Mouse (Mus musculus): ENCODE measurements around the gene Aqp11.

Aqp11 gene

GRCm38 (mm10) chr7:97737638-97738456 lies at the start of gene Aqp11:
Aqp11 (minus strand) TSS chr7:97738289.
- peak; percentile 84 for DNase-seq (ENCODE audit: low spot score in 2 of 2)

GRCm38 (mm10) chr7:97783523-97783922 lies 45.4 kb upstream of the Aqp11 start:
- DNase-seq (ENCODE audit: low spot score in 2 of 2) = no peak

GRCm38 (mm10) chr7:97781496-97781895 lies 43.4 kb upstream of the Aqp11 start:
- DNase-seq (ENCODE audit: low spot score in 2 of 2) = no peak

- DNase-seq (ENCODE audit: low spot score in 2 of 2) = no peak
Observed at GRCm38 (mm10) chr7:97780815-97781214, 42.7 kb upstream of the Aqp11 start.

GRCm38 (mm10) chr7:97780222-97780621 lies 42.1 kb upstream of the Aqp11 start:
- no peak for DNase-seq (ENCODE audit: low spot score in 2 of 2)

GRCm38 (mm10) chr7:97777191-97777590 lies 39.1 kb upstream of the Aqp11 start:
- peak in 1 of 2 experiments; percentile 25 for DNase-seq (ENCODE audit: low spot score in 2 of 2)

GRCm38 (mm10) chr7:97775923-97776322 lies 37.8 kb upstream of the Aqp11 start:
- DNase-seq (ENCODE audit: low spot score in 2 of 2) = no peak

GRCm38 (mm10) chr7:97775380-97775779 lies 37.3 kb upstream of the Aqp11 start:
- no peak for DNase-seq (ENCODE audit: low spot score in 2 of 2)

- DNase-seq (ENCODE audit: low spot score in 2 of 2) = no peak
Observed at GRCm38 (mm10) chr7:97770841-97771620, 32.9 kb upstream of the Aqp11 start.

- no peak for DNase-seq (ENCODE audit: low spot score in 2 of 2)
Observed at GRCm38 (mm10) chr7:97769020-97769419, 30.9 kb upstream of the Aqp11 start.

GRCm38 (mm10) chr7:97767841-97768240 lies 29.8 kb upstream of the Aqp11 start:
- DNase-seq (ENCODE audit: low spot score in 2 of 2) = no peak

- DNase-seq (ENCODE audit: low spot score in 2 of 2) = no peak
Observed at GRCm38 (mm10) chr7:97766406-97767166, 28.5 kb upstream of the Aqp11 start.

- no peak for DNase-seq (ENCODE audit: low spot score in 2 of 2)
Observed at GRCm38 (mm10) chr7:97765963-97766347, 27.9 kb upstream of the Aqp11 start.

GRCm38 (mm10) chr7:97765181-97765962 lies 27.3 kb upstream of the Aqp11 start:
- no peak for DNase-seq (ENCODE audit: low spot score in 2 of 2)

GRCm38 (mm10) chr7:97764591-97764990 lies 26.5 kb upstream of the Aqp11 start:
- no peak for DNase-seq (ENCODE audit: low spot score in 2 of 2)

- no peak for DNase-seq (ENCODE audit: low spot score in 2 of 2)
Observed at GRCm38 (mm10) chr7:97756967-97757881, 19.1 kb upstream of the Aqp11 start.

- DNase-seq (ENCODE audit: low spot score in 2 of 2) = peak in 1 of 2 experiments; percentile 49
Observed at GRCm38 (mm10) chr7:97749207-97750190, 11.4 kb upstream of the Aqp11 start.

- no peak for DNase-seq (ENCODE audit: low spot score in 2 of 2)
Observed at GRCm38 (mm10) chr7:97748527-97749206, 10.6 kb upstream of the Aqp11 start.
